Mouse (Mus musculus) retina, postnatal 1 day (tissue): ENCODE data around the gene Soga1.
A peak's percentile ranks its signal among the peaks of the same experiment; 100 is the strongest.

Experiments
- DNase-seq: peaks from one replicate; pipeline ENCODE4 v3.0.0-alpha.2; 2012

The Soga1 gene

GRCm38 (mm10) chr2:157035371-157035770 lies 43.7 kb downstream of the Soga1 start:
- DNase-seq: no peak

- DNase-seq: peak; percentile 85
These were observed 48.2 kb downstream of the Soga1 start for GRCm38 (mm10) chr2:157030804-157031203.

DNA sequence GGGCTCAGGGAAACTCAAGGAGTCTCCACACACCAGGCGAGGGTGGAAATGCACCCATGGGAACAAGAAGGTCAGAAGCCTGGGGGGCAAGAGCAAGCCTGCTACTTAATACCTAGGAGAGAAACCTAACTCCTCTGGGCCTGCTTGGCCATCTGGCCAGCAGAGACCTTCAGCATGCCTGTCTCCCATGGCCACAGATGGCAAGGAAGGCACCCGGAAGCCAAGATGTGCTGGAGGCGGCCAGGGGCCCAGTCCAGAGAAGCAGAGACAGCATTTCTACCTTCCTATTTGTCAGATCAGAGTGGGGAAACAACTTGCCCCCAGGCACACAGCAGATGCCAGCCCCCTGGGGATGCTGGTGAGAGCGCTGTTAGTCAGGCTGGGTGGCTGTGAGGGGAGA lies 50.8 kb downstream of the Soga1 start:
- DNase-seq: no peak

DNA sequence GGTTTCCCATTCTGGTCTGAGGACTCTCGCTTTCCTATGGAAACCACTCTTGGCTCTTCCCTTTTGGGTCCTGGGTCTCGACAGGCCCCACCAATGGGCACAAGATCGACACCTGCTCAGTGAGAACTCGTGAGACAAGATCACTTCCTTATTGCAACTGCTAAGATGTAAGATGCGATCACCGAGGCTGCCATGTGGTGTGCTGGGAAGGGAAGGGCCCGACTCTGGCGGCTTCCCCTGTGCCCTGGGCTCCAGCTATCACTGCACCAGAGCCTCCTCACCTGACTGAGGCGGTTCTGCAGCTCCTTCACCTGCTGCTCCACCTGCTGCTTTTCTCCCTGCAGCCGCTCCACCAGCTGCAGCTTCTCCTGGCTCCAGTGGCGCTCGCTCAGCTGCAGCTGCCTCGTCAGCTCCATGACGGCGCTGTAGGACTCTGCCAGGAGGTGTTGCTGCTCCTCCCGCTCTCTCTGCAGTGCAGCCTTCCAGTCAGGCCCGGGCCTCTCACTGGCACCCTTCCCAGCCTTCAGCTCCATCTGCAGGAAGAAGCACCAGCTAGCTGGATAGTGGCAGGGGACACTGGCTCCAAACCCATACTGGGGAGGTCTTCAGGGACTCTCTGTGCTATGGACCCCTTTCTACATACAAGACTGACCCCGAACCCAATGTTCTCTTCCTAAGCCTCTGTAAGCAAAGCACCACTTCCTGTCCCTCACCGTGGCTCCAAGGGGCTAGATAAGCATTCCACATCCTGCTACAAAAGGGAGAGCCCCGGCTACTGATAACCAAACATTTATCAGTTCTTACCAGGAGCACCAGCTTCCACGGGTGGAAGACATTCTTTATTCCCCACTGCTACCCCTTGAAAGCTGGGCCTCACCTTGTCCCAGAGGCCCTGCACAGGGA lies 51.7 kb downstream of the Soga1 start:
- DNase-seq: no peak

DNA sequence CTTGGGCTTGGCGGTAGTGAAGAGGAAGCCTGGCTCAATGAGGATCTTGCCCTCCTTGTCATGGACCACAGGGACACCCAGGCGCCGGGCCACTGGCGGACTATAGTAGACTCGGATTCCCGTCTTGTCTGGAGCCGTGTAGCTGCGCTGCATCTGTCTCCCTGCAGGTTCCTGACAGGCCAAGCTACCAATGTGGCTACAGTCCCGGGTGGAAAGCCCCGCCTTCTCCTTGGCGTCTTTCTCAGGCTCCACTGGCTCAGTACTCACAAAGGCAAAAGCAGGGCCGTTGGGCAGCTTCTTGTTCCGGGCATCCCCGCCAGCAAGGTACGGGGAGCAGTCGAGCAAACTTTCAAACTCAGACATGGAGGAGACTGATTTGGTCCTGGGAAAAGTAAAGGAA lies 57.9 kb downstream of the Soga1 start:
- DNase-seq: no peak

- DNase-seq: no peak
These were observed 59.8 kb downstream of the Soga1 start for GRCm38 (mm10) chr2:157019228-157019627.

DNA sequence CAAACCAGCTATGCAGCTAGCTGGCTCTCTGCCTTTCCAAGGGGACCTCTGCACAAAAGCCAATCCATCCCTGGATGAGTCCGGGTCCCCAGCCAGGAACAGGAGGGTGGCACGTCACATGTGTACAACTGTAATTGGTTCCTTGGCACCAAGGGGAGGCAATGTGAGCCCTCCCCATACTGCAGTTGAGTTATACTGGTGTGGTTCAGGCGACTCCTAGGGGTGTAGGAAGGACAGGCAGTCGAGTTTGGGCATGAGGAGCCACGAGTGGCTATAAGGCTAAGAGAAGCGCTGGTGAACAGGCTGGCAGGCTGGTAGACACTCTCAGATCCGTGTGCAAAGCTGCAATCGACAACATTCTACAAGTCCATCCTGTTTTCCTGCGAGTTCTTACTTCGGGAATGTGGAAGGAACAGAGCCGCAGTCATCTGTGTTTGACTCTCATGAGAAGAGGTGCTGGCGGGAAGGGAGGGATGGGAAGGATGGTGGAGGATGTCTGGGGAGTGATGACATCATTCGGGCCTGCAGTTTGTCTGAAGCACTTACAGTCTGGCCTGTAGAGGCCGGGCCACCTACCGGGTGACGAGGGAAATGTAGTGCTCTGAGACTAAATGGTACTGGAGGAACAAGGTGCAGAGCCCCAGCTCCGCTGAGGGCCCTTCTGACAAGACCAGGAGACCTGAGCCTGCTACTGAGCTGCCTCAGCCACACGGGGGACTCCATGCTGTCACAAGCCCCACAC lies 62.4 kb downstream of the Soga1 start:
- DNase-seq: no peak

DNA sequence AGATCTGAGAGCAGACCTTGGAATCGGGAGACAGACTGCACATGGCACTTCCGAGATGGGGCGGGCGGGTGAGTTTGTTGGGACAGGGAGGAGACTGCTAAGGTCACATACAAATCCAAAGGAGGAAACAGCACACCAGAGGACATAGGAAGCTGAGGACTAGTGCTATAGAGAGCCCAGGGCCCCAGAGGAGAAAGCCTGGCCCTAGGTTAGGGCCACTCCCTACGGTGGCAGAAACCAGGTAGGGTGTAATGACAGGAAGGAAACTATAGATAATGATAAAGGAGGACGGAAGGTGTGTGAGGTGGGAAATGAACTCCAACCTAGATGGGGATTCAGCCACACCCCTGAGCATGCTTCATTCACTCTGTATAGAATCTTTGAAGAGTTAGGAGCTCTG lies 66.7 kb downstream of the Soga1 start:
- no peak for DNase-seq

DNA sequence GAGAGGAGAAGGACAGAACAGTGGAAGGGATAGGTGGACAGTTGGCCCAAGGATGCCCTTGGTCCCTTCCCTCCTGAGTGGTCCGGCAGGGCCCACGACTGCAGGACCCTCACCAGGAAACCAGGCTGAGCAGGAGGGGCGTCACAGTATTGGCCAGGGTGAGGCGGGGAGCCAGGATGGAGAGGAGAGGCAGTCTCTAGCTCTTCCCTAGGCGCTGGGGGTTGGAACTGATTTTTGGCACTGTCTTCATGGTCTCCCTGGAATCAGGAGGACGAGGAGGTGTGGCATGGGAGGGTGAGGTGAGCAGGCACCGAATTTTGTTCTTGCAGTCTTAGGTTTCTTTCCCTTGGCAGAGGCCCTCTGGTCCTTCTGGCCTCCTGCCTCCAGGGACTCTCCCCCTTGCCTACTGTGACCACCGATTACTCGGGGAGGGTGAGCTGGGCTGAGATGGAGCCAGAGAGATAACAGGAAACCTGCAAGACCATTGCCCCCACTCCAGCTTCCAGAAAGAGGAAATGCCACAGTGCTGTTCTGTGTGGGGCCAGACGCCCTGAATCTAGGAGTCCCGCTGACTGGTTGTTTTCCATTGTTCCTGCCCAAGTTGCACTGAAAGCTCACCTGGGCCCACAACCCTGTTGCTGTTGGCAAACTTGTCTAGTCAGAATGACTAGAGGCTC lies 68.3 kb downstream of the Soga1 start:
- no peak for DNase-seq

- DNase-seq: no peak
These were observed 68.9 kb downstream of the Soga1 start for GRCm38 (mm10) chr2:157010121-157010520.

GRCm38 (mm10) chr2:157008509-157008908 lies 70.5 kb downstream of the Soga1 start:
- DNase-seq: no peak

DNA sequence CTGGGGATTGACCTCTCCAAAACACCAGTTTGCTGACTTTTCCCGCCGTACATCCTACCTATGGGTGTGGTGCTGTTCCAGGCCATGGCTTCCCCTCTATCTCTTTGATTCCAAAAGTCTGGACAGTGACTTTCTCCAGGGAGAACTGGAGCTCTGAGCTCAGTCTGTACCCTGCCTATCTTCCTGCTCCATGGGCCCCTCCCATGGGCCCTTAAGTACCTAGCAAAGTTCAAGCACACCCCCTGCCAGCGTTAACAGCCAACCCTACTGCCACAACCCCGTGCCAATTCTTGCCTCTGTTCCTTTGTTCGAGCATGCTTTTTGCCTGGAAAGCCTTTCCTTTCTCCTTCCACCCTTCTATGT lies 71.8 kb downstream of the Soga1 start:
- no peak for DNase-seq

DNA sequence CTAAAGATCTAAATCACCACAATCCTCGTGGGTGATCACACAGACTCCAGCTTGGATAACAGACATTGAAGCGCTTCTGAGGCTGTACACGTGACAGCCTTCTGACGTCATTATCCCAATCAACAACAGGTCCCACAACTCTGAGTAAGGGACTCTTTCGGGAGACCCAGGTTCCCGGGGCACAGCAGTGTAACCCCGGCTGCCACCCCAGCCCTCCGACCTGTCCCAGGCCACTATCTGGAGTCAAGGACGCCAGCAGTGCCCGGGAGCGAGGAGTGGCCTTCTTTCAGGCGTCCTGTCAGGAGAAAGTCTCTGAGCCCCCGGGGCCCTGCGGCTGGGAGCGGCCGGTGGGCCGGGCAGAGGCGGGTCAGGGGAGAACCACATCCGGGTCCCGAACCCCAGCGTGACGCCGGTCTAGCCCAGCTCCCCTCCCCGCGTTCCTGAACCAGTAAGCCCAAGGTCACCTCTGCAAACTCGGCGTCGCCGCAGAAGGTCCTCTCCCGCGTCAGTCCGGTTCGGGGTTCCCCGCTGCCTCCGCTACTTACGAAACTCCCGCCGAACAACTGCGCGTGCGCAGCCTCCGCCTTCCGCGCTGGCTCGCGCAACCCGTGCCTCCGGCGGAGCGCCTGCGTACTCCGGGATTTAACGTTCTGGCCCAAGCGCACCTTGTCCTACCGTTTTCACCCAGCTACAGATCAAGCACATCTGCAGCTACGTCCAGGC lies 72.4 kb downstream of the Soga1 start, which contains the start of gene Dsn1:
TSS of gene Dsn1 (minus strand) at position 644 of the 723 bp plus-strand sequence.
- DNase-seq: peak; percentile 90

- DNase-seq: no peak
These were observed 76.7 kb downstream of the Soga1 start for GRCm38 (mm10) chr2:157002321-157002720.

GRCm38 (mm10) chr2:156998263-156998662 lies 80.8 kb downstream of the Soga1 start:
- DNase-seq: no peak

- DNase-seq: peak; percentile 72
These were observed 82.5 kb downstream of the Soga1 start for GRCm38 (mm10) chr2:156996576-156996975.

DNA sequence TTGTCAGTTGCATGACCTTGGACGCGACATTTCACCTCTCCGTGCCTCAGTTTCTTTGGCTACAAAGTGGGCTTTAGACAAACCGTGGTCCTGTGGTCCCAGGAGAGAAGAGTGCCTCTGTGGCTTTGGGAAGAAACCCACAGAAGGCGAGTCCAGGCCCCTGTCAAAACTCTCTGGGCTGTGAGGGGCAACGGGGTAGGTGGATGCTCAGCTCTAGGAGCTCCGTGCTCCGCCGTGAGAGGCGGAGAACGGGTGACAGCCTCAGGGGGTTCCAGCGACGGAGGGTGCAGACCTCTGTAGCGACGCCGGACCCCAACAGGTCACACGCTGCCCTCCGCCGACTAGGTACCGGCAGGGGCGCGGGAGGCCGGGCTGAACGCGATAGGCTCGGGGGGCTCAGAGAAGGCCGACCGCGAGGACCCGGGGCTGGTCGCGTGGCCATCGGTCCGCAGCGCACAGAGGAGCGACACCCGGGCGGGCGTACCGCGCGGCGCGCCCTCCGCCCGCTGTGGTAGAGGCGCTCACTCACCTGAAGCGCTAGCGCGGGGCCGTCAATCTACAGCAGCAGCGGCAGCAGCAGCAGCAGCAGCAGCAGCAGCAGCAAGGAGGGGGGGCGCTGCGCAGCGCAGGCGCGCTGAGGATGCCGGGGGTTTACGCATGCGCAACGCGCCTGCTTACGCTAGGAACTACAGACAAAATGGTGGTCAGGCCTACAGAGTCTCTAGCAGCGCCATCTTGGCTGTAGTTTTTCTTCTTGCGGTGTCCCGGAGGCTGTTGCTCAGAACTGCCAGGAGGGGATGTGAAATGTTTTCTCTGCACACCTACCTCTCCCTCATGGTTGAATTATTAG lies 87.4 kb downstream of the Soga1 start, which contains the start of gene Ndrg3:
TSS of gene Ndrg3 (minus strand) at position 587 of the 850 bp plus-strand sequence.
- peak; percentile 98 for DNase-seq

DNA sequence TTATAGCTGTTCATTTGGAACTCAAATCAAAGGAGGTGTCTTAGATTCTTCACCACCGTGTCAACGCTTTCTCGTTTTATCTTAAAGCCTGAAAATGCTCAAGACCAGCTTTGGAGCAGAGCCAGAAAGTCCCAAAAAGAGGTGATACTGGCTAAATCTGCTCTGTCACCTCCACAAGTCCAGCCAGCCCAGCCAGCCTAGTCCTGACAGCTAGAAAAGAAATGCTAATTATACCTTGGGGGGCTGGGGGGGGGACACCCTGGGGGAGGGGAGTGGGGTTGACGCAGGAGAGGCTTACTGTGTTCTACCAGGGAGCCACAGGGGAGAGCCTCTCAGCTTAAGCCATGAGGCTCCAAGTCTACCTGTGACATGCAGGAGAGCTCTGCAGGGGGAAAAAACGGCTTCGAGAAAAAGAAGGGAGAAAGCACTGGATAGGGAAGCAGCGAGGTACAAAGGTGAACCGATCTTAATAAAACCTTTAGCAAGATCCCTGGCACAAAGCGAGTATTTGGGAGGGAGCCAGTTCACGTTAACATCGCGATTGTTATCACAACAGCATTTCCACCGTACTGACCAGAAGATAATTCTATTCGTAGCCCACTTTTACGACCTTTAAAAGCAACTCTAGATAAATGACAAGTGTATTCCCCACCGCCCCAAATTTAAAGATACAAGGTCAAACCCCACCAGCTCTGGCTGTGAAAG lies 88.2 kb downstream of the Soga1 start:
- DNase-seq: peak; percentile 27

DNA sequence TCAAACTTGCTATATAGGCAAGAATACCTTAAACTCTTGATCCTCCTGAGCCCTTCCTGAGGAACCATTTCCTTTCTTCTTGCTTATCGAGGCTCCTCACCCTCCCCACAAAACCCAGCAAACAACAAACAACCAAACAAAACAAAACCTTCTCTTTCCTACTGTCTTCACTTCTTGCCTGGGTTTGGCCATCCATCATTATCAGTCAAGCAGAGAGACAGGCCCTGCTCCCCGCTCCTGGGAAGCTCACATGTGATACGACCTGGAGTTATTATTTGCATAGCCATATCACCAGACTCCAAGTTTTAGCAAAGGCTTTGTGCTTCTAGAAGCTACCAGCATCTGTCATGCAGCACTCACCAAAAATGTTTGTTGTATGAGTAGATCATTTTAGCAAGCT lies 91.7 kb downstream of the Soga1 start:
- no peak for DNase-seq

DNA sequence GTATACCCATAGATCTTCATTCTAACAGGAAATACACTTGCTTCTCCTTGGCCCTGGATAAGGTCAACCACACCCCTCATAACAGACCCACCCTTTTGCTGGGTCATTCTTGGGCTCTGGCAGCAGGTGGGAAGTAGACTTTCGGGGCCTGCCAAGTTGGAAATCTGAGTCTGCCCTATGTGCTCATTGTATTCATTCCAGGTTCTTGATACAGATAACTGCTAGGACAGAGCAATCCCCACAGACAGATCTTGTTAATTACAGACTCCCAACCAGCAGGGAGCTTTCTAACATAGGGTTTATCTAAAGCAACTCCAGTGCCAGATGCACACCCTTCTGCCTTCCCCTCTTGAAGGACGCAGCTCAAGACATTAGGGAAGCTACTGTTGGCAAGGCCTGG lies 96.2 kb downstream of the Soga1 start:
- DNase-seq: no peak

DNA sequence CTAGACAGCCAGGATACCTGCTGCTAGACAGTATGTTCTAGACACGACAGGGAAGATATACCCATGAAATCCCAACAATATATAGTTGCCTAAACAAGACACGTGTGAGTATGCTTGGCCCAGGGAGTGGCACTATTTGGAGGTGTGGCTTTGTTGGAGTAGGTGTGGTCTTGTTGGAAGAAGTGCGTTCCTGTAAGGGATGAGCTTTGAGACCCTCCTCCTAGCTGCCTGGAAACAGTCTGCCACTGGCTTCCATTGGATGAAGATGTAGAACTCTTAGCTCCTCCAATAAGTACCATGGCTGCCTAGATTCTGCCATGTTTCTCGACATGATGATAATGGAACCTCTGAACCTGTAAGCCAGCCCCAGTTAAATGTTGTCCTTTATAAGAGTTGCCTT lies 97.8 kb downstream of the Soga1 start:
- no peak for DNase-seq
